Mouse (Mus musculus) liver, adult 2 months (tissue): ENCODE results near the gene Chaf1a. TPM values are rescaled to one million over a fixed set of nuclear protein-coding genes. Genes with fewer than 3 reads are reported as not detected.

Experiments used
- DNase-seq: peaks from one replicate; pipeline ENCODE4 v3.0.0-alpha.2; 2011; ENCODE audit warnings: low read depth, low spot score; ENCODE audit errors: extremely low read depth
- H3K27ac ChIP-seq: fragments of 200-500 bp; replicated peaks from 2 replicates; pipeline ENCODE4 v1.5.1; 2012; ENCODE audit warnings: low read depth, mild to moderate bottlenecking, control low read depth, inconsistent platforms, low read length; ENCODE audit not compliant: insufficient read depth
- H3K27me3 ChIP-seq: fragments of 200-500 bp; 2 replicates; pipeline ENCODE4 v1.6.1; 2012; ENCODE audit warnings: mild to moderate bottlenecking, moderate library complexity, low read length, inconsistent platforms; ENCODE audit not compliant: control insufficient read depth, insufficient read depth
- H3K36me3 ChIP-seq: fragments of 200-500 bp; 2 replicates; pipeline ENCODE4 v1.6.1; 2012; ENCODE audit warnings: low read length, inconsistent platforms; ENCODE audit not compliant: control insufficient read depth, insufficient read depth
- H3K4me1 ChIP-seq: fragments of 200-500 bp; 2 replicates; pipeline ENCODE4 v1.6.1; 2011; ENCODE audit warnings: low read length; ENCODE audit not compliant: control insufficient read depth, insufficient read depth
- H3K4me3 ChIP-seq: fragments of 200-500 bp; 2 replicates; pipeline ENCODE4 v1.5.1; 2011; ENCODE audit warnings: low read depth, mild to moderate bottlenecking, control low read depth, low read length, moderate library complexity; ENCODE audit not compliant: insufficient read depth
- H3K79me2 ChIP-seq: fragments of 200-500 bp; 2 replicates; pipeline ENCODE4 v1.6.1; 2012; ENCODE audit warnings: inconsistent platforms, mild to moderate bottlenecking, low read length, moderate library complexity; ENCODE audit not compliant: control insufficient read depth, insufficient read depth
- H3K9ac ChIP-seq: fragments of 200-500 bp; 2 replicates; pipeline ENCODE4 v1.6.1; 2012; ENCODE audit warnings: low read depth, mild to moderate bottlenecking, control low read depth, inconsistent platforms, low read length
- CTCF ChIP-seq: fragments of 200-500 bp; IDR thresholded peaks from 2 replicates; pipeline ENCODE4 v1.5.1; 2011; ENCODE audit warnings: low read depth, low read length, control low read depth
- POLR2A ChIP-seq: fragments of 200-500 bp; IDR thresholded peaks from 2 replicates; pipeline ENCODE4 v1.6.1; 2011; ENCODE audit warnings: low read length, control low read depth; ENCODE audit not compliant: insufficient read depth; ENCODE audit errors: extremely low read depth
- WGBS: fragments of 180-500 bp; shearing (Covaris S2); methylation state at CpG from one replicate; pipeline ENCODE4 v1.1.7; 2018; 5-methylcytosine and 5-hydroxymethylcytosine counted together
- polyA plus RNA-seq: library from polyadenylated mRNA; depleted of rRNA; stranded (reverse); fragments of >200 nt; gene quantifications from 2 replicates; pipeline ENCODE4 v1.2.3, GENCODE M21; 2012; rRNA removed
- total RNA-seq: library from RNA; depleted of rRNA; stranded (reverse); fragments of >200 nt; gene quantifications from 2 replicates; pipeline ENCODE4 v1.2.3, GENCODE M21; 2014; rRNA removed

Chaf1a gene
- total RNA-seq (0.37 and 0.81 TPM in 2 replicates), polyA plus RNA-seq (0.26 and 0.31 TPM in 2 replicates)

DNA sequence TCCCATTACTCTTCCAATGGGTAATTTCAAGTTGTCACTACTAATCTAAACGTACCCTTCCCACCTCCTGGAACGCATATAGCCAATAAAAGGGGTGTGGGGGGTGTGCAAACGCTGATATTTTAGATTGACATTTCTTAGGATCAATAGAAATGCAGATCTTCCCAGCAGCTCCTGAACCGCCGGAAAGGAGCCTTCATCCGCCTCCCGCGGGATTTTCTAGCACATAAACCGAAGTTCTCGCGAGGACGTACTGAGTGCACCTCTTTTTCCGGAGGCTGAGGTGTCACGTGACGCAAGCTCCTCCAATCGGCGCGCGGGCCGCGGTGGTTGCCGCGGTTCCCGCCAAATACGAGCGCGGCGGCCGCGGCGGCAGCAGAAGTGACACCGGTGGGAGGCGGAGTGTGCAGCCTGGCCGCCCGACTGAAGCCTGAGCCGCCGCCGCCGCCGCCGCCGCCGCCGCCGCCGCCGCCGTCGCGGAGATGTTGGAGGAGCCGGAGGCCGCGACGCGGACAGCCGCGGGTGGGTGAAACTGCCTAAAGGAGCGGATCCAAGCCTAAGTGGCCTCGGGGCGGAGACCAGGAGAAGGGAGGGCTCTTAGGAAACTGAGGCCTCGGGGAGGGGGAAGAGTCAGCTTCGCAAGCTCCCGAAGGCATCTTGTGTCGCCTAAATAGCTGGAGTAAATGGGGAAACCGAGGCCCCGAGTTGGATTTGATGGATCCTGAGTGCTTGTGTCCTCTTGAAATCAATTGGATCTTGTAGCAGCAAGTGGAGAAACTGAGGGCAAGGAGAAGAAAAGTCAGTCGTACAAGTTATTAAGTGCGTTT, at the start of gene Chaf1a:
Gene Chaf1a (plus strand): TSS at position 410 of the 827 bp plus-strand sequence.
- 1% methylated on average over 68 of the region's 68 CpGs for WGBS

DNA sequence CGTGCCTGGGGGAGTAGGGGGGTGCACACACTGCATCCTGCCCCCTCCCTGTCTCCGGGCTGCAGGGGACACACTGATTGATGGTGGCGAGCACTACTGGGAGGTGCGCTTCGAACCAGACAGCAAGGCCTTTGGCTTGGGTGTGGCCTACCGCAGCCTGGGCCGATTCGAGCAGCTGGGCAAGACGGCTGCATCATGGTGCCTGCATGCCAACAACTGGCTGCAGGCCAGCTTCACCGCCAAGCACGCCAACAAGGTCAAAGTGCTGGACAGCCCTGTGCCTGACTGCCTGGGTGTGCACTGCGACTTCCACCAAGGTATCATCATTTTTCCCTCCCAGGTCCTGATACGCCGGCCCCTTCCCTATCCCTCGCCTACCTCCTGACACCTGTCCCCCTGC, 44.2 kb upstream of the Chaf1a start:
- no peak overlapping the region for H3K9ac ChIP-seq
- TF ChIP-seq CTCF (no peak; the same call in 1 of the 2 replicates), POLR2A (no peak)
- peaks cover 2% of the 10 kb centered on the region; the same call in 1 of the 2 replicates for H3K4me1 ChIP-seq
- 36% methylated on average over 15 of the region's 15 CpGs for WGBS
- H3K4me3 ChIP-seq: no peak overlapping the region
- no peaks in the 10 kb centered on the region for H3K27me3 ChIP-seq
- H3K79me2 ChIP-seq: no peaks in the 10 kb centered on the region
- peaks cover 4% of the 10 kb centered on the region; the same call in 1 of the 2 replicates for H3K36me3 ChIP-seq
- H3K27ac ChIP-seq: no peak overlapping the region
- DNase-seq: peak; percentile 81

More for the DNA sequence above, at the start of gene Chaf1a:
- Histone ChIP-seq H3K4me3 (peak within 1 kb of the TSS; percentile 48), H3K36me3 (no peaks in the 10 kb centered on the region), H3K4me1 (peaks cover 3% of the 10 kb centered on the region), H3K27me3 (no peaks in the 10 kb centered on the region), H3K9ac (peak within 1 kb of the TSS; percentile 74), H3K27ac (no peak within 1 kb of the TSS), H3K79me2 (peaks cover 9% of the 10 kb centered on the region; the same call in 1 of the 2 replicates)
- TF ChIP-seq POLR2A (no peak), CTCF (no peak)
- peak; percentile 90 for DNase-seq

DNA sequence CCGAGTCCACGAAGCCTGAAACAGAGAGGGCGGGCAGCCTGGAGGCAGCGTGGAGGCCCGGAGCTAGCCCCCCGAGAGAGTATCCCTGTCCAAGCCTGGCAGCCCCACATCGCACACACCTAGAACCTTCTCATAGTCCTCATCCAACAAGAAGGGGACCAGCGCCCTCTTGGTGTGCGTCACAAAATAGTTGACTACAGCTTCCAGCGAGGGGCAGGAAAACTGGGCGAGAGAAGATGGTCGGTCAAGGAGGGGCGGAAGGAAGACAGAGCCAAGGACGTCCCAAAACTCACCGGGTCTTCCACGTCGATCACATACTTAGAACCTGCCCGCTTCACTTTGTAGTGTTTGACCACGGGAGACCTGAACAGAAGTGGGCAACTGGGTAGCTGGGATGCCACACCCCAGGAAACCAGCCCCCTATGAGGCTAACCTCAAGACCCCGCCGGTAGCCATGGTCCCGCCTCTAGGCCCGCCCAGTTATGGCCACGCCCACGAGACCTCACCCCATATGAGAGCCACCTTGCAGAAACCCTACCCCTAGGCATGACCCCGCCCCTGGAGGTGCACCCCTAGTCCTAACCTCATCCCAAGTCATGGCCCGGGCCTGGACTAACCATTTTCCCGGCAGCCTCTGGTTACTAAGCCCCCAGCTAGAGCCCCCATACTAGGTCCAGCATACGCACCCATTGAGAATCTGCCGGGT, 40.3 kb upstream of the Chaf1a start:
- no peak for DNase-seq
- no peak overlapping the region for H3K27ac ChIP-seq
- no peak for TF ChIP-seq CTCF
- TF ChIP-seq POLR2A: no peak
- peaks cover 3% of the 10 kb centered on the region; the same call in 1 of the 2 replicates for H3K79me2 ChIP-seq
- no peaks in the 10 kb centered on the region for H3K27me3 ChIP-seq
- H3K36me3 ChIP-seq: peaks cover 13% of the 10 kb centered on the region
- no peak overlapping the region for H3K4me3 ChIP-seq
- WGBS: 67% methylated on average over 30 of the region's 30 CpGs
- no peak overlapping the region for H3K9ac ChIP-seq
- H3K4me1 ChIP-seq: peaks cover 8% of the 10 kb centered on the region

DNA sequence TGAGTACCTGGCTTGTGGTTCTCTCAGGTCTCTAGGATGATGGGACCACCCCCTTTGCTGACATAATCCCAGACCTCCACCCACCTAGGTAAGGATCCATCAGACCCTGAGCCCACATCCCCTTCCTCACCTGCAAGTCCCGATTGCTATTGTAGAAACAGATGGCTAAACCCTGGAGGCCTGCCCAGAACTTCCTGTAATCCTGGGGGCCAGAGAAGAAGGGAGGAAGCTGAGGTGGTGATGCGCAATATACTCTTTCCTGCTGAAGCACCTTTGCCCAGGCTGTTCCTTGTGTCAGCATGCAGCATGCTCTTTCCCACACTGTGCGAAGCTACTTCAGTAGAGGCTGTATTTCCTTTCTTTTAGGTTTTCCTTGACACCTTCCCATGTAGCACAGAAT, 37.2 kb upstream of the Chaf1a start:
- no peaks in the 10 kb centered on the region for H3K27me3 ChIP-seq
- peaks cover 13% of the 10 kb centered on the region for H3K36me3 ChIP-seq
- no peak for TF ChIP-seq CTCF
- TF ChIP-seq POLR2A: no peak
- no peak for DNase-seq
- no peak overlapping the region for H3K4me3 ChIP-seq
- H3K4me1 ChIP-seq: peaks cover 14% of the 10 kb centered on the region
- no peak overlapping the region for H3K9ac ChIP-seq
- WGBS: 80% methylated on average over 3 of the region's 3 CpGs
- peaks cover 3% of the 10 kb centered on the region; the same call in 1 of the 2 replicates for H3K79me2 ChIP-seq
- no peak overlapping the region for H3K27ac ChIP-seq

DNA sequence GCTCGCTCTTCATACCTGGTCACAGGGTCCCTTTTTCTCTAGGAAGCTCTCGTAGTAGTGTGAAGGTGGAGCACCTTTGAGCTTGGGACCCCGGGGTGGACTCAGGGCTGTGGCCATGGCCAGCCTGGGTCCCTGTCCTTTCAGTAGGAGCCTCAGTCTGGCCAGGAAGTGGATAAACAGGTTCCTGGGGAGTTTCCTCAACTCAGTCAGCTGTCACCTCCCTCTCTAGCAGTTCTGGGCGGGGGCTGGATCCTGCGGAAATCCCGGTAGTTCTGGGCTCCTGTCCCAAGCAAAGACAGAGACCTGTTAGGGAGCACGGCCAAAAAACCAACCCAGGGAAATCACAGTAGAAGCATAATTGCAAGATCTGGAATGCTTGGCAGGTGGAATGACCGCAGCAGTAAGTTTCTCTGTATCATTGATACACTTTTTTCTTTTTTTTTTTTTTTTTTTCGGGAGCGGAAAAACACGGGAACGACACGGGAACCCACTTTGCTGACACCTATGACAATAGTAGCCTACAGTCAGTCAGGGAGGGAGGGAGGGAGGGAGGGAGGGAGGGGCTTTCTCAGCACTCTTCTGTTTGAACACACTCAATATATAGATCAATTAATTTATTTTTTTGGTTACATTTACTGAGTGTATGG, 34.7 kb upstream of the Chaf1a start, which contains the start of the genes Stap2 and Mpnd:
Gene Stap2 (minus strand): TSS at position 170 of the 647 bp plus-strand sequence.
Gene Mpnd (plus strand): TSS at position 297 of the 647 bp plus-strand sequence.
- peak within 1 kb of the TSS; percentile 68 for H3K4me3 ChIP-seq
- 5% methylated on average over 13 of the region's 13 CpGs for WGBS
- TF ChIP-seq CTCF (no peak), POLR2A (peak; percentile 34; the same call in 1 of the 2 replicates)
- DNase-seq: peak; percentile 96
- no peaks in the 10 kb centered on the region for H3K27me3 ChIP-seq
- peaks cover 11% of the 10 kb centered on the region for H3K36me3 ChIP-seq
- peaks cover 3% of the 10 kb centered on the region; the same call in 1 of the 2 replicates for H3K79me2 ChIP-seq
- peak within 1 kb of the TSS; percentile 92 for H3K27ac ChIP-seq
- peaks cover 23% of the 10 kb centered on the region for H3K4me1 ChIP-seq
- H3K9ac ChIP-seq: peak within 1 kb of the TSS; percentile 83
